Mouse (Mus musculus) embryonic fibroblast, embryonic 13.5 days (primary cell): Measurements from ENCODE around the gene Prss34. TPM values are rescaled to one million over a fixed set of nuclear protein-coding genes. Genes with fewer than 3 reads are reported as not detected.
A peak's percentile ranks its signal among the peaks of the same experiment; 100 is the strongest.

ENCODE experiments used
- H3K27ac ChIP-seq: 2 replicates; pipeline ENCODE4 v1.5.1; 2012; ENCODE audit warnings: low read length, control low read depth, inconsistent platforms; ENCODE audit not compliant: insufficient read depth
- H3K4me1 ChIP-seq: 2 replicates; pipeline ENCODE4 v1.6.1; 2011; ENCODE audit warnings: low read length; ENCODE audit not compliant: control insufficient read depth, insufficient read depth
- H3K4me3 ChIP-seq: 2 replicates; pipeline ENCODE4 v1.5.1; 2011; ENCODE audit warnings: mild to moderate bottlenecking, control low read depth, low read length; ENCODE audit not compliant: insufficient read depth
- CTCF ChIP-seq: IDR thresholded peaks from 2 replicates; pipeline ENCODE4 v1.5.1; 2011; ENCODE audit warnings: mild to moderate bottlenecking, control low read depth, low read length, moderate library complexity, borderline replicate concordance; ENCODE audit not compliant: insufficient read depth
- POLR2A ChIP-seq: IDR thresholded peaks from 2 replicates; pipeline ENCODE4 v1.6.1; 2011; ENCODE audit warnings: low read depth, mild to moderate bottlenecking, control low read depth, low read length, moderate library complexity
- polyA plus RNA-seq: library from polyadenylated mRNA; stranded (reverse); fragments of >200 nt; gene quantifications from 2 replicates; pipeline ENCODE4 v1.2.4, GENCODE M21; 2011; ENCODE audit warnings: low read depth; ENCODE audit not compliant: missing spikeins, insufficient read length

Prss34 gene
- polyA plus RNA-seq, 1 experiment = not detected

GRCm38 (mm10) chr17:25272326-25272725, 25.9 kb upstream of the Prss34 start:
- H3K4me1 ChIP-seq = 0 out of 2 replicates have a peak, but pooled peaks cover 9% of the 10 kb centered on the region
- TF ChIP-seq CTCF (no peak), POLR2A (no peak)
- H3K4me3 ChIP-seq = peak overlapping the region; percentile 92
- peak overlapping the region; percentile 39; the same call in 1 of the 2 replicates for H3K27ac ChIP-seq

- peak; percentile 57; the same call in 1 of the 2 replicates for TF ChIP-seq POLR2A
- TF ChIP-seq CTCF = no peak
- Histone ChIP-seq H3K27ac (peak overlapping the region; percentile 98), H3K4me1 (0 out of 2 replicates have a peak, but pooled peaks cover 9% of the 10 kb centered on the region), H3K4me3 (peak overlapping the region; percentile 92)
Measured at GRCm38 (mm10) chr17:25272951-25273705, 25.1 kb upstream of the Prss34 start.

GRCm38 (mm10) chr17:25273706-25274501, 24.3 kb upstream of the Prss34 start:
- Histone ChIP-seq H3K27ac (peak overlapping the region; percentile 98), H3K4me3 (peak overlapping the region; percentile 92), H3K4me1 (0 out of 2 replicates have a peak, but pooled peaks cover 9% of the 10 kb centered on the region)
- TF ChIP-seq CTCF (peak; percentile 33; the same call in 1 of the 2 replicates), POLR2A (peak; percentile 59)

DNA sequence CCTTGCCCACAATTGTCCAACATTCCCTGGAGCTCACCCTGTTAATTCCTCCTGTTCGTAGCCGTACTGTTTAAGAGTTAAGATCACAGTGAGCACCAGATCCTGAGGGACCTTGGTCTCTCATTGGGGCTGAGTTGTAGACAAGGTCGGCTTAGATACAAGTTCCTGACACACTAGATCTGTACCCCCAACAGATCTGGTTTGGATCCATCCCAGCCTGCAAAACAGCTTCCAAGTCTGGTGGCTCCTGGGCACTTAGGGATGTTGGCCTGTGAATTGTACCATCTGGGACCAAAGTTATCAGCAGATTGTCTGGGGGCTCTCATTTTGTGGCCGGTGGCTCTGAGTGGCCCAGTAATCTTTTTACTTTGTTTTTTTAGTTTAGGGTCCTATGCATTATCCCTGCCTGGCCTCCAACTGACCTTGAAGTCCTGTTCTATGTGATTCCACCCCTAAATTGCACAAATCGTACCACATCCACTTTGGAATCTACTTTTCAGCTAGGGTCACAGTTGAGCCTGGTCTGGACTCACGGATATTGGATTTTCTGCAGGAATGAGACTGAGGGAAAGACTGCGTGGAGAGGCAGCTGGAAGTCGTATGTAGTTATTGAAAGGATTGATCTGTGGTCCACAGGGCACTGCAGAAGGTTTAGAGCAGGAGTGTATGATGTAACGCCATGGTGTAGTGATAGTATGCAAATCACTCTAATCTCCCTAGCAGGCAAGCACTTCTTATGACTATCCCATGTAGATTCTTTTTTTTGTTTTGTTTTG, 23.4 kb upstream of the Prss34 start, which contains the start of gene Ube2i:
Ube2i (minus strand) TSS at position 52 of the 776 bp plus-strand sequence.
- Histone ChIP-seq H3K4me1 (0 out of 2 replicates have a peak, but pooled peaks cover 6% of the 10 kb centered on the region), H3K4me3 (peak within 1 kb of the TSS; percentile 92), H3K27ac (peak within 1 kb of the TSS; percentile 98)
- TF ChIP-seq POLR2A (no peak; the same call in 1 of the 2 replicates), CTCF (no peak)

DNA sequence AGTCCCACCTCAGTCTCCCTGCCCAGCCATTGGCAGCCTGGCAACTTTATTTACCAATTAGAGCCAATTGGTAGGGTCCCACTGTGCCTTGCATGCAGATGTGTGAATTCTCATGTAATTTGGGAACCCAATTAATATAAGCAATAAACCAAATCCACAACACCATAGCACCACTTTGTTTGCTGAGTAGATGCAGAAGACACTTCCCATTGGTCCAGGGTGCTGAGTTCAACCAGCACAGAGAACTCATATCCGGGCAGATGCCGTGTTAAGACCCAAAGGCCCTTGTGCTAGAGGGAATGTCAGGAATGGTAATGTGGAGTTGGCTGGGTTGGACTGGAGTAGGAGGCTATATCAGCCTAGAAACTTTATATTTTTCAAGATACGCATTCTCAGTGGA, 22.4 kb upstream of the Prss34 start:
- Histone ChIP-seq H3K4me1 (no peaks in the 10 kb centered on the region), H3K27ac (no peak overlapping the region), H3K4me3 (no peak overlapping the region)
- TF ChIP-seq CTCF (no peak), POLR2A (no peak)

DNA sequence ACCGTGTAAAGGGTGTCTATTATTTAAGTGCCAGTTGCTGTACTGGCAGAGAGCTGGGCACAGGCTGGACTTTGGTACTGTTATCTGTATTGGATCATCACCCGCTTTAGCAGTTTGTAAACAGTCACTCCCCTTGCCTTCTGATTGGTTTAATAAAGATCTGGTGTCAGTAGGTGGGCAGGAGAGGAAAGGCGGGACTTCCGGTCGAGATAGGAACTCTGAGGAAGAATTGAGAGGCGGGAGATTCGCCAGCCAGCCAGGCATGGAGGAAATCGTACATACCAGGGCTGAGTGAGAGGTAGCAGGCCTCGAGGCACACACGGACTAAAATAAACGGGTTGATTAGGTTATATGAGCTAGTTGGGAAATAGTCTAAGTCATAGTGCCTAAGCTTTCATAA, 16.1 kb upstream of the Prss34 start:
- no peak for TF ChIP-seq CTCF
- TF ChIP-seq POLR2A = no peak
- Histone ChIP-seq H3K4me3 (no peak overlapping the region), H3K4me1 (no peaks in the 10 kb centered on the region), H3K27ac (no peak overlapping the region)

DNA sequence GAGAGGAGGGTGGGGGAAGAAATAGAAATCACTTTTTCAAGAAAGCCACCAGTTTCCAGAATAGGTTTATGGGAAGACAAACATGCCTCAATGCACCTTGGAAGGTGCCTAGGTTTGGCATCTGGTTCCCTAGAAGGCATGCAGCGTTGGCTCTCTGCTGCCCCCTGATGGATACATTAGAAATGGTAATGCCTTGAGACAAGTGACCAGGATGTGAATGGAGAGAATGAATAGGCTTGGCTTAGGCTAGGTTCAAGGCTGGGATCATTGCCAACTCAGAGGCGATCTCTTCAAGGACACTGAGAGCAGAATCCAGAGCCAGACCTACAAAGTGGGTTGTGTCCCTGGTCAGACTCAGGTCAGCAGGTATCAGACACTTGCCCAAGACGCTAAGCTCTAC, 13.2 kb upstream of the Prss34 start:
- no peak for TF ChIP-seq POLR2A
- peak; percentile 80; the same call in 1 of the 2 replicates for TF ChIP-seq CTCF
- H3K27ac ChIP-seq = no peak overlapping the region
- no peaks in the 10 kb centered on the region for H3K4me1 ChIP-seq
- no peak overlapping the region for H3K4me3 ChIP-seq

GRCm38 (mm10) chr17:25288842-25289241, 9.4 kb upstream of the Prss34 start:
- H3K4me1 ChIP-seq = no peaks in the 10 kb centered on the region
- H3K4me3 ChIP-seq = no peak overlapping the region
- H3K27ac ChIP-seq = no peak overlapping the region
- TF ChIP-seq CTCF (peak; percentile 93), POLR2A (no peak)

DNA sequence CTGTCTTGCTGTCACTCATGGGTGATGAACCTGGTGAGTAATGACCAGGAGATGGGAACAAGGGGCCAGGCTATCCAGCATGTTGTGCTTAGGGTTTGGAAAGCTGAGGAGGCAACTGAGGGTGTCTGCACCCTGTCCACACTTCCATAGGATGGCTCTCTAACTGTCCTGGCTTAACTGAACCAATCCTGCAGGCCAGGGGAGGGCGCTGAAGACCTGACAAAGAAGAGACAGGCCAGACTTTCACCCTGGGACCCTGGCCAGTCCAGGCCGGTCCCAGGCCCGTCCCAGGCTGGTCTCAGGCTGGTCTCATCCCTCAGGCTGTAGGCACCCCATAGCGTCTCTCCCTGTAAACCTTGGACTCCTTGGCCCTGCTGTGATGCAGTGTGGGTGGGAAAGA, 7.8 kb upstream of the Prss34 start:
- Histone ChIP-seq H3K27ac (no peak overlapping the region), H3K4me3 (no peak overlapping the region), H3K4me1 (no peaks in the 10 kb centered on the region)
- TF ChIP-seq POLR2A (no peak), CTCF (0 out of 2 replicates have a peak, but pooled peaks have one; percentile 2)

DNA sequence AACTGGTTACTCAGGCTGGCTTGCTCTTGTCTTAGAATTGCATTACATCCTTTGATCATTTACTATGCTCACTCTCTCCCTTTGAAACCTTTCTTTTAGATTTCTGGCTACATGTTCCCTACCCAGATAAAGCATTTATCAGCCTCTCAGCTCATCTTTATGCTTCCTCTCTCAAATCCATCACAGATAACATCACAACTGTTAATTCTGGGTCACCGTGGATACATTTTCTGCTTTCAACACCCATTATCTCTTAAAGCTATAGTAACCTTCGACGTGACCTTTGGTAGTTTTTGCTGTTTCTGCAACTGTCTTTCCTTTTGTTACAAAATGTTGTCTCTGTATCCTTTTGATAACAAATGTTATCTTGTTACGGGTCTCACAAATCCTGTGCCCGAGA, 4.7 kb upstream of the Prss34 start:
- Histone ChIP-seq H3K4me3 (no peak overlapping the region), H3K4me1 (no peaks in the 10 kb centered on the region), H3K27ac (no peak overlapping the region)
- no peak for TF ChIP-seq POLR2A
- no peak for TF ChIP-seq CTCF
